Mouse (Mus musculus) stomach, postnatal 0 days (tissue): ENCODE results near the gene Hmgxb4.

Source experiments
- CTCF ChIP-seq: IDR thresholded peaks from 2 replicates; pipeline ENCODE4 v1.5.1; 2016; ENCODE audit warnings: antibody characterized with exemption, low read depth, mild to moderate bottlenecking, moderate library complexity
- EP300 ChIP-seq: optimal IDR thresholded peaks from 2 replicates; pipeline ENCODE3; 2016; ENCODE audit warnings: antibody characterized with exemption

GRCm38 (mm10) chr8:75060022-75060421, 66.9 kb downstream of the Hmgxb4 start:
- TF ChIP-seq CTCF: no peak
- TF ChIP-seq EP300: no peak
